Mouse (Mus musculus) spleen, postnatal 36 days (tissue): ENCODE data around the gene Il1r1.

Experiments used
- DNase-seq, 2 experiments: peaks; one replicate each; pipeline ENCODE4 v3.0.0; 2022; ENCODE audit warnings: low spot score in 2 of 2, mixed read lengths in 1 of 2

Il1r1 gene

GRCm38 (mm10) chr1:40231116-40231515 lies 6.2 kb downstream of the Il1r1 start:
- no peak for DNase-seq

- DNase-seq: no peak
These were observed 8.3 kb downstream of the Il1r1 start for GRCm38 (mm10) chr1:40233217-40233616.

- no peak for DNase-seq
These were observed 8.7 kb downstream of the Il1r1 start for GRCm38 (mm10) chr1:40233621-40234020.

- no peak for DNase-seq
These were observed 10.8 kb downstream of the Il1r1 start for GRCm38 (mm10) chr1:40235597-40236249.

- DNase-seq: no peak
These were observed 11.8 kb downstream of the Il1r1 start for GRCm38 (mm10) chr1:40236694-40237093.

GRCm38 (mm10) chr1:40237094-40237493 lies 12.2 kb downstream of the Il1r1 start:
- DNase-seq: no peak

- peak; percentile 39 to 52 for DNase-seq
These were observed 15.6 kb downstream of the Il1r1 start for GRCm38 (mm10) chr1:40240353-40241092.

GRCm38 (mm10) chr1:40242717-40243116 lies 17.8 kb downstream of the Il1r1 start:
- no peak for DNase-seq

GRCm38 (mm10) chr1:40243561-40243998 lies 18.7 kb downstream of the Il1r1 start:
- DNase-seq: no peak

- no peak for DNase-seq
These were observed 25.5 kb downstream of the Il1r1 start for GRCm38 (mm10) chr1:40250425-40250824.

- no peak for DNase-seq
These were observed 27.6 kb downstream of the Il1r1 start for GRCm38 (mm10) chr1:40252507-40252906.

- DNase-seq: no peak
These were observed 29.1 kb downstream of the Il1r1 start for GRCm38 (mm10) chr1:40253940-40254339.

GRCm38 (mm10) chr1:40254347-40255057 lies 29.6 kb downstream of the Il1r1 start:
- DNase-seq: no peak

- peak; percentile 28 to 35 for DNase-seq
These were observed 37.7 kb downstream of the Il1r1 start for GRCm38 (mm10) chr1:40262441-40263121.

- no peak for DNase-seq
These were observed 38.2 kb downstream of the Il1r1 start for GRCm38 (mm10) chr1:40263122-40263498.

- no peak for DNase-seq
These were observed 38.8 kb downstream of the Il1r1 start for GRCm38 (mm10) chr1:40263679-40264078.

- no peak for DNase-seq
These were observed 40.5 kb downstream of the Il1r1 start for GRCm38 (mm10) chr1:40265301-40265835.

- peak; percentile 23 to 32 for DNase-seq
These were observed 41.8 kb downstream of the Il1r1 start for GRCm38 (mm10) chr1:40266431-40267260.

- no peak for DNase-seq
These were observed 43.0 kb downstream of the Il1r1 start for GRCm38 (mm10) chr1:40267846-40268245.

GRCm38 (mm10) chr1:40268536-40268935 lies 43.7 kb downstream of the Il1r1 start:
- DNase-seq: no peak

GRCm38 (mm10) chr1:40270415-40270814 lies 45.5 kb downstream of the Il1r1 start:
- DNase-seq: peak in 1 of 2 experiments; percentile 31
